Mouse (Mus musculus): Measurements from ENCODE around the gene Ssxb2. TPM values are rescaled to one million over a fixed set of nuclear protein-coding genes. Genes with fewer than 3 reads are reported as not detected.
"Not testable (repeated sequence)": the region's sequence is repeated elsewhere in the genome, so short reads cannot be mapped to it uniquely, and the experiment has no call there.

The Ssxb2 gene
- not detected in 2 replicates for polyA plus RNA-seq (2015; fragmentation: Nextera tagmentation; extraction: Ambion mirVana)

GRCm38 (mm10) chrX:8461626-8462025 is at the start of gene Ssxb2:
Gene Ssxb2 (minus strand): TSS chrX:8461726.
- WGBS = 68% methylated on average over 2 of the region's 2 CpGs

GRCm38 (mm10) chrX:8413005-8413404 is 48.5 kb downstream of the Ssxb2 start, which contains the start of gene Ssxb1:
Gene Ssxb1 (plus strand): TSS chrX:8413305.
- not testable (repeated sequence) for H3K4me3 ChIP-seq (replicated peaks; ENCODE audit: low read length); H3K27ac ChIP-seq (ENCODE audit: low read length); H3K36me3 ChIP-seq (ENCODE audit: control insufficient read depth, insufficient read depth, low read length); H3K4me2 ChIP-seq (ENCODE audit: low read depth, low read length); H3K9ac ChIP-seq (ENCODE audit: low read length); H3K9me3 ChIP-seq (replicated peaks; ENCODE audit: control insufficient read depth, low read length); H3K27me3 ChIP-seq (ENCODE audit: control insufficient read depth, insufficient read depth, low read length); ATAC-seq (ENCODE audit: insufficient read depth, low FRiP score); H3K4me1 ChIP-seq (ENCODE audit: control insufficient read depth, insufficient read depth, low read length)
- WGBS = 19% methylated on average over 1 of the region's 1 CpGs

More at GRCm38 (mm10) chrX:8461626-8462025, at the start of gene Ssxb2:
- H3K4me3 ChIP-seq (replicated peaks; ENCODE audit: low read length); H3K4me2 ChIP-seq (ENCODE audit: low read depth, low read length); H3K9ac ChIP-seq (ENCODE audit: low read length); H3K27ac ChIP-seq (ENCODE audit: low read length); H3K27me3 ChIP-seq (ENCODE audit: control insufficient read depth, insufficient read depth, low read length); ATAC-seq (ENCODE audit: insufficient read depth, low FRiP score); H3K36me3 ChIP-seq (ENCODE audit: control insufficient read depth, insufficient read depth, low read length); H3K9me3 ChIP-seq (replicated peaks; ENCODE audit: control insufficient read depth, low read length); H3K4me1 ChIP-seq (ENCODE audit: control insufficient read depth, insufficient read depth, low read length): not testable (repeated sequence)

Other genes starting within 250 kb of the Ssxb2 start
- 35.1 and 39.1 TPM in 2 replicates for gene Ftsj1, start 209.3 kb downstream of the Ssxb2 start, polyA plus RNA-seq (2015; fragmentation: Nextera tagmentation; extraction: Ambion mirVana)
- gene Slc38a5, start 190.6 kb downstream of the Ssxb2 start, polyA plus RNA-seq (2015; fragmentation: Nextera tagmentation; extraction: Ambion mirVana) = 26.0 and 31.3 TPM in 2 replicates
- gene Ssxb10, start 134.3 kb downstream of the Ssxb2 start, polyA plus RNA-seq (2015; fragmentation: Nextera tagmentation; extraction: Ambion mirVana) = not detected in 2 replicates
- gene Ssxb9, start 94.7 kb downstream of the Ssxb2 start, polyA plus RNA-seq (2015; fragmentation: Nextera tagmentation; extraction: Ambion mirVana) = not detected in 2 replicates
- gene Ssxb1, start 48.4 kb downstream of the Ssxb2 start, polyA plus RNA-seq (2015; fragmentation: Nextera tagmentation; extraction: Ambion mirVana) = not detected in 2 replicates
- gene Gm14459, start 63.2 kb upstream of the Ssxb2 start, polyA plus RNA-seq (2015; fragmentation: Nextera tagmentation; extraction: Ambion mirVana) = not detected in 2 replicates
- gene Ssxb6, start 86.5 kb upstream of the Ssxb2 start, polyA plus RNA-seq (2015; fragmentation: Nextera tagmentation; extraction: Ambion mirVana) = not detected in 2 replicates
- gene Ssxb3, start 130.1 kb upstream of the Ssxb2 start, polyA plus RNA-seq (2015; fragmentation: Nextera tagmentation; extraction: Ambion mirVana) = not detected in 2 replicates
- gene Ssxb8, start 229.1 kb upstream of the Ssxb2 start, polyA plus RNA-seq (2015; fragmentation: Nextera tagmentation; extraction: Ambion mirVana) = not detected in 2 replicates